Mouse (Mus musculus): ENCODE measurements around the gene Fcgbp. TPM values are rescaled to one million over a fixed set of nuclear protein-coding genes. Genes with fewer than 3 reads are reported as not detected.

The Fcgbp gene
- not detected for total RNA-seq (2021)
- long read RNA-seq, experiment 1: 0 reads
- long read RNA-seq, experiment 2: 0 reads

DNA sequence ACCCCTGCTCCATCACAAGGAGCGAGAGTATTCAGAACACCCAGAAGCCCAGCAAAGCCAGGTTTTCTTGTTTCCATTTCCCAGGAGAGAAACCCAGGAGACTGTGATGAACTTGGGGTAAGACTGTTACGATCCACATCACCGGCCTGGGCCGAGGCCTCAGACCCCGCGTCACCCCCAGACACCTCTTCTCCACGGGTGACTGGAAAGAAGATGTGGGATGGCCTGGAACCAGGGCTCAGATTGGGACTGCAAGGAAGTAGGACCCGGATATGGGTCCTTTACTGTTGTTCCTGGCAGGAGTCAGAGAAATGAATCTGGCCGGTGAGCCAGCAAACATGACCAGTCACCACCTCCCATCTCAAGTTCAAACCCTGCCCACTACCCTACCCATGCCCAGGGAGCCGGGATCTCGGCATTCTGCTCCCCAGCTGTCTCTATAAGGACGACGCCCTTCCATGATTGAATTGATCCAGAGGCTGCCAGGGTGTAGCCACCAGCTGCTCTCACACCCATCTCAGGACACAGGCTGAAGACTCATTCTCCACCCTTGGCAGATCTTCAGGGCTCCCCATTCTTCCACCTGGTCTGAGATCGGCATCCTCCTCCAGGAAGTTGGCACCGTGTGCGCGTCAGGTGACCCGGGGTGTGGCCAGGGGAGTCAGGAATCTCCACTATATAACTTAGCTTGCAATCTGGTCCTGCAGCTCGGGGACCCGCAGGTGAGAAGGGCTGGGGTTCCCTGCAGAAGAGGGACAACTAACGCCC lies at the start of gene Fcgbp:
Gene Fcgbp (plus strand): TSS at position 706 of the 768 bp plus-strand sequence.
- intact Hi-C loops (cut with DNase I): no loop called here
- Histone ChIP-seq H3K4me3 (no peak within 1 kb of the TSS), H3K27ac (no peak within 1 kb of the TSS)
- no peak for TF ChIP-seq CTCF (IDR thresholded peaks at IDR 0.05)
- DNase-seq: no peak

DNA sequence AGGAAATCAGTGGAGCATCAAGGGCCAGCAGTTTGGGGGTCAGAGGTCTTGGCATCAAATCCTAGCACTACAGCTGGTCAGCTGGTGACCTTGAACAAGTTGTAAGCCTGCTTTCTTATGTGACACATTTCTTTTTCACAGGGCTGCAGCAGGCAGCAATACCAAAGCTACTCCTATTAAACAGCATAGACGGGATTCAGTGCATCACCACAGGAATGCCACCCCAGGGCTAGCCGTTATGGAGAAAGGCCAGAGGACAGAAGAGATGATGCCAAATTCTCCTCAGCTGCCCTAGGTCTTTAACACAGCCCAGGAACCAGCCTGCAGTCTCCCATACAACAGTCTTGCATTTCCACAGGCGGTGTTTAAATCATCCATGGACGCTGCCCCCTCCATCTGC lies 26.5 kb upstream of the Fcgbp start:
- DNase-seq: no peak
- TF ChIP-seq CTCF (IDR thresholded peaks at IDR 0.05): no peak
- intact Hi-C loops (cut with DNase I): no loop called here
- Histone ChIP-seq H3K27ac (no peak overlapping the region), H3K4me3 (no peak overlapping the region)

DNA sequence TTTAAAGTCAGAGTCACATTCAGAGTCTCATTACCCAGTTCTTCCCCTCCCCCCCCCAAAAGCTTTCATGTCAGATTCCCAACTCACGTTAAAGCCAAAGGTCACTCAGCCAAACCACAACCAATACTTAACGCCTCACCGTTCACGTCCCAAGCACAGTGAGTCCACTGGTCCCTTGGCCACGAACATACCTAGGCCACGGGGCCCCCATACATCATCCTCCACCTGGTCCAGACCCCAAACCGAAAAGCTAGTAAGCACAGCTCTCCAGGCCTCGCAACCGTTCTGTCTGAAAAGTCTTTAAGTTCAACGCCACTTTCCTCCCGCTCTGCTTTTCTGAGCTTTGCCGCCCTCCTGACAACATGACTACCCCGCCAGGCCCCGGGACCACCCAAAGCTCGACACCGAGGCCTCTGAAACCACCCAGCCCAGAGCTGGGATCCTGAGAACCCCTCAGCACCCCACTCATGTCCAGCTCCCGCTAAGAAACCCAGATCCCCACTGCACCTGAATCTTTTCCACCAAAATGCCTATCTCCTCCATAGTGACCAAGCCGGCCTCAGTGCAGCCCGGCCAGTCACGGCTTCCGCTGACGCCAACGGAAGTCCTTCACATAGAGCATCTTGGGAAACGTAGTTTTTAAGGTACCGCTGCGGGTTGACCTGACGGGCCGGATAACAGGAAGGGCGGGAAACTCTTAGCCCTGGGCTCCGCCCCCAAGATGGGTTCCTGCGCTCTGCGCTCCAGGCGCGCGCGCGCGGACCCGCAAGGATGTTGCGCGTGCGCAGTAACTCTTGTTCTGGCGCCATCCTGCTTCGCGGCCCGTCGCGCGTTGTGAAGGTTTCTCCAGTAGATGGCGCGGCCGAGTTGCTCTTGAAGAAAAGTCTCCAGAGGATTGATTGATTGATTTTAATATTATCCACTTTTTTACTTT lies 21.3 kb upstream of the Fcgbp start, which contains the start of gene Psmc4:
Gene Psmc4 (minus strand): TSS at position 626 of the 934 bp plus-strand sequence.
- DNase-seq: peak; percentile 98
- intact Hi-C loops (cut with DNase I): loop anchor here (1.0 to 5.0 kb wide), 3 partner anchors 53 to 165 kb away; no protein-coding TSS in a partner anchor
- peak within 1 kb of the TSS; percentile 98 for H3K4me3 ChIP-seq
- peak; percentile 96; the same call in 1 of the 2 replicates for TF ChIP-seq CTCF (IDR thresholded peaks at IDR 0.05)
- peak within 1 kb of the TSS; percentile 93 for H3K27ac ChIP-seq

DNA sequence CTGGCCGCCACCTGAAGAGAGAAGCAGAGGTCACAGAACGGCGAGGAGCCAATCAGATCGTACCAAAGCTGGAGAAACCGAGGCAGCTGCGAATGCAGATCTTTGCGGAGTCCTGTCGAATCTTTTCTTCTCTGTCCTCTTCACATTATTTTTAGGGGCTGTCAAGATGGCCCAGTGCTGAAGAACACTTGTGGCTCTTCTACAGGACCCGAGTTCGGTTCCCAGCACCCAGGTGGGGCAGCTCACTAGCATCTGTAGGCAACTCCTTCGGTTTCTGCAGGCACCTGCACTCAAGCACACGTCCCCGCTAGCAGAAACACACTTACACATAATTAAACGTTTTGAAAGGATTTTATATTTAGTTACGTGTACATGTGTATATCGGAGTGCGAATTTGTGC lies 20.5 kb upstream of the Fcgbp start:
- Histone ChIP-seq H3K27ac (peak overlapping the region; percentile 72), H3K4me3 (peak overlapping the region; percentile 34)
- no peak for DNase-seq
- intact Hi-C loops (cut with DNase I): loop anchor here (1.0 to 5.0 kb wide), 3 partner anchors 52 to 164 kb away; no protein-coding TSS in a partner anchor
- no peak for TF ChIP-seq CTCF (IDR thresholded peaks at IDR 0.05)

DNA sequence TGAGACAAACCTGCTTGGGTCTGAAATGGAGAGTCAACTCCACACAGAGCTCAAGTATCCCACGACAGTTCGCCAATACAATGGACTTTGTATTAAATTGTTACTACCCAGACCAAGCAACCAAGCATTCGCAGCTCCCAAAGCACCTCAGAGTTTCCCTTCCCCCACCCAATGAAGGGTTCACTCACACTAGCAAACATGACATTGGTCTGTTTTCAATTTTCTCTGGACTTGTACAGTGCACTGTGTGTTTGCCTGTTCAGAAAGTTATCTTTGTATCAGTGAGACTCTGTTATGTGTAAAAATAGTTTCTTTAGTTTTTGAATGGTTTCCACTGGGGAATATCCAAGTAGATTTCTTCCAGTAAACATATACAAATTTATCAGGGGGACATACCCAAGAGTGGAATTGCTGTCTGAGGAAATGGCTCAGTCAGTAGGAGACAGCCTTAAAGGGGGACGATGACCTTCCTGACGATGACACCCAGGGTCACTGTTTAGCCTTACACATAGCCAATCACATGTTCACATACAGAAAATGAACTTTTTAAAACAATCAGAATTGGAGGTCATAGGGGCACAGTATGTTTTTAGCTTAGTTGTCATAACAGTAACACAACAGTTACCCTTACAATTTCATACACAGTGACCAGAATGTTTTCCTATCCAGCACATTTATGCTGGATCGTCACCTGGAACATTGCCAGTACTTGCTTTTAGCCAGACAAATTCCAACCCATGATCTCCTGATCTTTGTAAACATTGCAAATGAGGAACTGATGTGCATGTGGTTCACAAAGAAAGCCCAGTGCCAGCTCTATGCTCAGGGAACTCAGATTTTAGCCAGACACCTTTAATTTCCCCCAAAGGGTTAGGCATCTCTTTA lies 17.7 kb upstream of the Fcgbp start:
- H3K27ac ChIP-seq: peak overlapping the region; percentile 0; the same call in 1 of the 2 replicates
- H3K4me3 ChIP-seq: no peak overlapping the region
- no peak for DNase-seq
- no peak for TF ChIP-seq CTCF (IDR thresholded peaks at IDR 0.05)
- intact Hi-C loops (cut with DNase I): loop anchor here (5.0 kb wide), 2 partner anchors 49 to 94 kb away; no protein-coding TSS in a partner anchor

DNA sequence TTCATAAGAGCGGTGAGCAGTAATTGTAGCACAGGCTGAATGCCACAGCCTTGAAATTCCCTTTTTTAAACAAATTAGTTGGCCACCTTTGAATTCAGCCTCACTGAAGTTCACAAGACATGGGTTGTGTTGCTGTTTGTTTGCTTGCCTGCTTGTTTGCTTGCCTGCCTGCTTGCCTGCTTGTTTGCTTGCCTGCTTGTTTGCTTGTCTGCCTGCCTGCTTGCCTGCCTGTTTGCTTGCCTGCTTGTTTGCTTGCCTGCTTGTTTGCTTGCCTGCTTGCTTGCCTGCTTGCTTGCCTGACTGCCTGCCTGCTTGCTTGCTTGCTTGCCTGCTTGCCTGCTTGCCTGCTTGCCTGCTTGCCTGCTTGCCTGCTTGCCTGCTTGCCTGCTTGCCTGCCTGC lies 11.1 kb upstream of the Fcgbp start:
- no peak for DNase-seq
- no peak overlapping the region for H3K4me3 ChIP-seq
- no peak overlapping the region for H3K27ac ChIP-seq
- intact Hi-C loops (cut with DNase I): no loop called here
- TF ChIP-seq CTCF (IDR thresholded peaks at IDR 0.05): no peak

DNA sequence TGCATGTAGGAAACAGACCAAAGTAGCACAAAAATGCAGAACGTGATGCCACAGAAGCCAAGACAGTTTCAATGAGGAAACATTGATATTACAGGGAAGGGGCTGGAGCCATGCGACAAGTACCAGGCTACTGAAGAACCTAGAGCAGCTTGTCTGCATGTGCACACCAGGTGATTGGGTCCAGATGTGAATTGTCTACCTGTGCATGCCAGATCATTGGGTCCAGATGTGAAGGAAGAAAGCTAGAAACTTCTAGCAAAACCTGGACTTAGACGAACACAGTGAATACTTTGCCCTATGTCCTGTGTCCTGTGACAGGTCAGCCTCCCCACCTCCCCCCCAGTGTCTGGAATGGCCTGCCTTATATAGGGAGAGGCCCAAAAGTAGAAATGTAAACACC lies 2.4 kb upstream of the Fcgbp start:
- intact Hi-C loops (cut with DNase I): no loop called here
- TF ChIP-seq CTCF (IDR thresholded peaks at IDR 0.05): no peak

DNA sequence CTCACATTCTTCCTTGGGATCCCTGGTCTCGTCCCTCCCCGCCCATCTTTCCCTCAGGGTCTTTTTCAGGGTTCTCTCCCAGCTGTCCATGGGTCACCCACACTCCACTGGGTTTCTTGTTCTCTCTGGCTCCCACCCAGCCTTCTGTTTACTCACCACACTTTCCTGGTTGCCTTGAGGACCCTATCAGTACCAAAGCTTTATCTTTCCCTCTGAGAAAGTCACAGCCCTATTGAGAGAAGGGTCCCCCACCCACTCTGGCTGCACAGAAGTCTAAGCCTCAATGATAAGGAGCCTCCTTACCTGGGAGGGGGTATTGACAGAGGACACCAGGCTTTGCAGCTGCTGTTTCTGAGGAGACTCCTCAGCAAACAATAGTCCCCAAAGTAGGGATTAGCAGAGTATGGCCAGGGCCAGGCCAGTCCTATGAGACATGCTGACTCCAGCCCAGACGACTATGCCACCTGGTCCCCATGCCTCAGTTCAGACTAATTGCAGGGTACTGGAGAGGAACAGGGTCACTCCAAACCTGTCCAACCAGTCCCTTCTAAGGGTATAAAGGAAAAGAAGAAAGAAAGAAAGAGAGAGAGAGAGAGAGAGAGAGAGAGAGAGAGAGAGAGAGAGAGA lies 1.4 kb upstream of the Fcgbp start:
- no peak for TF ChIP-seq CTCF (IDR thresholded peaks at IDR 0.05)
- Histone ChIP-seq H3K4me3 (no peak overlapping the region), H3K27ac (no peak overlapping the region)
- intact Hi-C loops (cut with DNase I): no loop called here
- DNase-seq: no peak

More for the DNA sequence above, 2.4 kb upstream of the Fcgbp start:
- no peak for DNase-seq
- Histone ChIP-seq H3K4me3 (no peak overlapping the region), H3K27ac (no peak overlapping the region)

DNA sequence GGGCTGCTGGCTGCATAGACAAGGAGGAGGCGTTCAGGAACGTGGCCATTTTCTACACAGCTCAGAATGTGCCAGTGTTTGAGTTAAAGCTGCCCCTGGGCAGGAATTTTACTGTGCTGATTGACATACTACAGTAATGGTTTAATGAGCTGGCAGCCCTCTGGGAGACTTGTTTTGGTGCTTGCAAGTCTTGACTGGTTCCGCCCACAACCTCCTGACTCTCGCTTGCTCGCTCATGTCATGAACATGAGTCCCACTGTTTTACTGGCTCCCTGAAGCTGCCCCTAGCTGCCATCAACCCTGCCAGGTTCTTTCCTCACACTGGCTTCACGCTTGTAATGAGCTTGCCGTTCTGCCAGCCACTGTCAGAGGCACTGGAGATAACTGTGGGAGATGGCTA lies 13.2 kb downstream of the Fcgbp start:
- no peak for DNase-seq
- no peak for TF ChIP-seq CTCF (IDR thresholded peaks at IDR 0.05)
- H3K4me3 ChIP-seq: no peak overlapping the region
- no peak overlapping the region for H3K27ac ChIP-seq
- intact Hi-C loops (cut with DNase I): no loop called here

DNA sequence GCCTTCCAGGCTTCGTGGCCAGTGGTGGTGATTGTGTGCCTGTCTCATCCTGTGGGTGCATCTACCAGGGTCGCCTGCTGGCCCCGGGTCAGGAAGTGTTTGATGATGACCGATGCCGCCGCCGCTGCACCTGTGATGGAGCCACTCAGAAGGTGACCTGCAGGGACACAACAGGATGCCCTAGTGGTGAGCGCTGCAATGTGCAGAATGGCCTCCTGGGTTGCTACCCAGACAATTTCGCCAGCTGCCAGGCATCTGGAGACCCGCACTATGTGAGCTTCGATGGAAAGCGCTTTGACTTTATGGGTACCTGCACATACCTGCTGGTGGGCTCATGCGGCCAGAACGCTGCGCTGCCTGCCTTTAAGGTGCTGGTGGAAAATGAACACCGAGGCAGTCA lies 15.2 kb downstream of the Fcgbp start:
- no peak overlapping the region for H3K4me3 ChIP-seq
- H3K27ac ChIP-seq: no peak overlapping the region
- no peak for TF ChIP-seq CTCF (IDR thresholded peaks at IDR 0.05)
- intact Hi-C loops (cut with DNase I): no loop called here
- no peak for DNase-seq

DNA sequence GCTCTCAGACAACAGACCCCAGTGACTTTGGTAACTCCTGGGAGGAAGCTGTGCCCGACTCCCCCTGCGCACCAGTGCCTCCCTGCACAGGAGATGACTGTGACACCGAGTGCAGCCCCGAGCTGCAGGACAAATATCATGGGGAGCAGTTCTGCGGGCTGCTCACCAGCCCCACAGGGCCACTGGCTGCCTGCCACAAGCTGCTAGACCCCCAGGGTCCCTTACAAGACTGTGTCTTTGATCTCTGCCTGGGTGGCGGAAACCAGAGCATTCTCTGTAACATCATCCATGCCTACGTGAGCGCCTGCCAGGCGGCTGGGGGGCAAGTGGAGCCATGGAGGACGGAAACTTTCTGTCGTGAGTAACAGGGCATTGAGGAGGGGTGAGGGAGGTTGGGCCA lies 22.5 kb downstream of the Fcgbp start:
- H3K27ac ChIP-seq: no peak overlapping the region
- intact Hi-C loops (cut with DNase I): no loop called here
- H3K4me3 ChIP-seq: no peak overlapping the region
- no peak for TF ChIP-seq CTCF (IDR thresholded peaks at IDR 0.05)
- DNase-seq: no peak

Measured in gastrocnemius, adult 2 months (tissue).